ENCODE assay signal across 8 mouse cellular contexts in genomic region chr5:142628726-142629662, GRCm38 (mm10). TPM values are rescaled to one million over a fixed set of nuclear protein-coding genes. Genes with fewer than 3 reads are reported as not detected.
A peak's percentile ranks its signal among the peaks of the same experiment; 100 is the strongest.
DNase-seq lines count a peak whose midpoint lies in the region; ATAC-seq lines count a peak whose summit lies in the region.

No protein-coding gene starts in this region.

- peaks cover 5 to 10% of the 10 kb centered on the region in 2 experiments; a peak in 3 of 4 replicates for H3K4me1 ChIP-seq in heart, embryonic 14.5 days (ENCODE audit: control insufficient read depth in 2 of 2, insufficient read depth in 2 of 2, low read length in 2 of 2)
- peaks cover 37% of the 10 kb centered on the region for H3K4me1 ChIP-seq in liver, embryonic 13.5 days (replicated peaks)
- H3K4me1 ChIP-seq in stomach, embryonic 16.5 days (ENCODE audit: control insufficient read depth, insufficient read depth, low read length): peaks cover 6% of the 10 kb centered on the region

- H3K36me3 ChIP-seq in heart, embryonic 14.5 days (ENCODE audit: control insufficient read depth, insufficient read depth, low read length): peaks cover 14% of the 10 kb centered on the region
- peaks cover 34% of the 10 kb centered on the region for H3K36me3 ChIP-seq in liver, embryonic 13.5 days
- H3K36me3 ChIP-seq in stomach, embryonic 16.5 days (ENCODE audit: control insufficient read depth, insufficient read depth, low read length): no peaks in the 10 kb centered on the region

- DNase-seq in CD4-positive helper T cell, adult 2 months (ENCODE audit: low read depth, low spot score): peak; percentile 98
- DNase-seq in brain, embryonic 18.5 days (ENCODE audit: low read depth, low spot score): peak; percentile 89
- DNase-seq in kidney, postnatal 14 days: peak; percentile 99
- peak; percentile 98 for DNase-seq in liver, embryonic 13.5 days
- DNase-seq in neural tube, embryonic 10.5 days (ENCODE audit: extremely low spot score, low spot score): peak; percentile 98

- peak; percentile 97 for ATAC-seq in erythroid progenitor cell, adult 5-6 weeks (replicated peaks; ENCODE audit: low FRiP score, poor library complexity, severe bottlenecking)
- peak; percentile 98 for ATAC-seq in heart, embryonic 14.5 days (ENCODE audit: insufficient number of reproducible peaks, insufficient read depth, low FRiP score, low read depth)
- peak; percentile 98 for ATAC-seq in liver, embryonic 13.5 days (ENCODE audit: low read depth)
- ATAC-seq in stomach, embryonic 16.5 days (ENCODE audit: insufficient read depth, low FRiP score): peak; percentile 99

- peak overlapping the region; percentile 84 for H3K4me2 ChIP-seq in heart, embryonic 14.5 days (ENCODE audit: low read length)
- peak overlapping the region; percentile 90 for H3K4me2 ChIP-seq in liver, embryonic 13.5 days
- peak overlapping the region; percentile 93 for H3K4me2 ChIP-seq in stomach, embryonic 16.5 days (ENCODE audit: low read depth, low read length)

- under 1% methylated on average over 66 of the region's 69 CpGs for WGBS in heart, embryonic 14.5 days
- under 1% methylated on average over 63 of the region's 69 CpGs for WGBS in liver, embryonic 13.5 days (ENCODE audit: insufficient replicate concordance)
- under 1% methylated on average over 69 of the region's 69 CpGs for WGBS in stomach, embryonic 16.5 days

- H3K9me3 ChIP-seq in heart, embryonic 14.5 days (ENCODE audit: control insufficient read depth, low read length): no peaks in the 10 kb centered on the region
- no peaks in the 10 kb centered on the region for H3K9me3 ChIP-seq in liver, embryonic 13.5 days (replicated peaks)
- no peaks in the 10 kb centered on the region for H3K9me3 ChIP-seq in stomach, embryonic 16.5 days (replicated peaks; ENCODE audit: control insufficient read depth, low read length)

- H3K27me3 ChIP-seq in heart, embryonic 14.5 days (ENCODE audit: control insufficient read depth, insufficient read depth, low read length): no peaks in the 10 kb centered on the region; the same call in 1 of the 2 replicates
- H3K27me3 ChIP-seq in liver, embryonic 13.5 days: no peaks in the 10 kb centered on the region
- no peaks in the 10 kb centered on the region for H3K27me3 ChIP-seq in stomach, embryonic 16.5 days (ENCODE audit: control insufficient read depth, insufficient read depth, low read length)

- H3K9ac ChIP-seq in heart, embryonic 14.5 days (ENCODE audit: low read length): peak overlapping the region; percentile 94
- H3K9ac ChIP-seq in liver, embryonic 13.5 days: peak overlapping the region; percentile 98
- peak overlapping the region; percentile 95 for H3K9ac ChIP-seq in stomach, embryonic 16.5 days (ENCODE audit: low read length)

- peak overlapping the region; percentile 82 to 86 for H3K27ac ChIP-seq in heart, embryonic 14.5 days (replicated peaks in 1 of 2; ENCODE audit: control insufficient read depth in 1 of 2, insufficient read depth in 1 of 2, low read depth in 2 of 2, low read length in 2 of 2)
- H3K27ac ChIP-seq in liver, embryonic 13.5 days: peak overlapping the region; percentile 94
- H3K27ac ChIP-seq in stomach, embryonic 16.5 days (ENCODE audit: low read length): peak overlapping the region; percentile 91

- H3K4me3 ChIP-seq in heart, embryonic 14.5 days (ENCODE audit: control insufficient read depth in 1 of 2, insufficient read depth in 1 of 2, low read depth in 1 of 2, low read length in 2 of 2): peak overlapping the region; percentile 73 to 88
- peak overlapping the region; percentile 93 for H3K4me3 ChIP-seq in liver, embryonic 13.5 days (replicated peaks)
- H3K4me3 ChIP-seq in stomach, embryonic 16.5 days (replicated peaks; ENCODE audit: low read length): peak overlapping the region; percentile 96

RNA-seq across cellular contexts. Expression of gene Wipi2, which starts 1.5 kb away (rescaled TPM):
- total RNA-seq in erythroid progenitor cell, adult 5-6 weeks (2015; ENCODE audit: low replicate concordance): 42.9 and 54.5 TPM in 2 replicates
- 67.9 and 91.3 TPM in 2 replicates for total RNA-seq in erythroid progenitor cell, adult 5-6 weeks (2017; ENCODE audit: low replicate concordance)
- 28.7 and 31.8 TPM in 2 replicates for polyA plus RNA-seq in heart, embryonic 14.5 days (2014; fragmentation: Nextera tagmentation; extraction: Ambion mirVana)
- 35.4 and 38.9 TPM in 2 replicates for polyA plus RNA-seq in liver, embryonic 13.5 days (2015; fragmentation: Nextera tagmentation; extraction: Ambion mirVana)
- 34.0 and 38.9 TPM in 2 replicates for polyA plus RNA-seq in stomach, embryonic 16.5 days (2015; fragmentation: Nextera tagmentation; extraction: Ambion mirVana)

RNA-seq across cellular contexts. Expression of gene Mmd2, which starts 20.4 kb away (rescaled TPM):
- total RNA-seq in erythroid progenitor cell, adult 5-6 weeks (2015; ENCODE audit: low replicate concordance): not detected in 2 replicates
- total RNA-seq in erythroid progenitor cell, adult 5-6 weeks (2017; ENCODE audit: low replicate concordance): not detected in 2 replicates
- 0.38 TPM in 1 of 2 replicates, not detected in the other for polyA plus RNA-seq in heart, embryonic 14.5 days (2014; fragmentation: Nextera tagmentation; extraction: Ambion mirVana)
- polyA plus RNA-seq in liver, embryonic 13.5 days (2015; fragmentation: Nextera tagmentation; extraction: Ambion mirVana): 16.9 and 19.5 TPM in 2 replicates
- 3.3 and 3.6 TPM in 2 replicates for polyA plus RNA-seq in stomach, embryonic 16.5 days (2015; fragmentation: Nextera tagmentation; extraction: Ambion mirVana)

Comparison
In these comparisons a context has a peak if more than half of its experiments do, and no peak if none do; other contexts are left out.
1. Peak in every context shown above with its lines: DNase-seq, ATAC-seq, H3K4me3 ChIP-seq and H3K27ac ChIP-seq.